Mouse (Mus musculus) embryonic facial prominence, embryonic 12.5 days (tissue): ENCODE measurements around the gene Camta1. TPM values are rescaled to one million over a fixed set of nuclear protein-coding genes. Genes with fewer than 3 reads are reported as not detected.

Experiments used
- ATAC-seq: fragments of 200-750 bp; cut with Nextera tagmentation; 2 replicates; pipeline ENCODE4 v1.8.0; 2017; ENCODE audit not compliant: insufficient number of reproducible peaks, insufficient read depth, low FRiP score, low TSS enrichment
- H3K27ac ChIP-seq: fragments of 300-500 bp; sonication (generic); 2 replicates; pipeline ENCODE4 v1.5.1; 2016; ENCODE audit warnings: mild to moderate bottlenecking
- H3K27me3 ChIP-seq: fragments of 300-500 bp; sonication (generic); 2 replicates; pipeline ENCODE4 v1.6.1; 2016; ENCODE audit warnings: mild to moderate bottlenecking, moderate library complexity
- H3K36me3 ChIP-seq: fragments of 300-500 bp; sonication (generic); 2 replicates; pipeline ENCODE4 v1.6.1; 2016; ENCODE audit warnings: mild to moderate bottlenecking
- H3K4me1 ChIP-seq: fragments of 300-500 bp; sonication (generic); 2 replicates; pipeline ENCODE4 v1.6.1; 2016
- H3K4me2 ChIP-seq: fragments of 300-500 bp; sonication (generic); replicated peaks from 2 replicates; pipeline ENCODE4 v1.6.1; 2016; ENCODE audit warnings: mild to moderate bottlenecking, moderate library complexity
- H3K4me3 ChIP-seq: fragments of 300-500 bp; sonication (generic); 2 replicates; pipeline ENCODE4 v1.5.1; 2016; ENCODE audit warnings: mild to moderate bottlenecking
- H3K9ac ChIP-seq: fragments of 300-500 bp; sonication (generic); 2 replicates; pipeline ENCODE4 v1.6.1; 2016; ENCODE audit warnings: mild to moderate bottlenecking, moderate library complexity
- H3K9me3 ChIP-seq: fragments of 300-500 bp; sonication (generic); 2 replicates; pipeline ENCODE4 v1.6.1; 2016; ENCODE audit warnings: mild to moderate bottlenecking, moderate library complexity
- WGBS: fragments of 180-500 bp; shearing (Covaris S2); methylation state at CpG from one replicate; pipeline ENCODE4 v1.1.7; 2016; 5-methylcytosine and 5-hydroxymethylcytosine counted together
- polyA plus RNA-seq: library from polyadenylated mRNA; unstranded; fragments of >200 nt; fragmentation: Nextera tagmentation; extraction: Ambion mirVana; gene quantifications from 2 replicates; pipeline ENCODE4 v1.2.1, GENCODE M21; 2016

Gene Camta1
- polyA plus RNA-seq, 1 experiment from 2014 or later: 115 TPM

DNA sequence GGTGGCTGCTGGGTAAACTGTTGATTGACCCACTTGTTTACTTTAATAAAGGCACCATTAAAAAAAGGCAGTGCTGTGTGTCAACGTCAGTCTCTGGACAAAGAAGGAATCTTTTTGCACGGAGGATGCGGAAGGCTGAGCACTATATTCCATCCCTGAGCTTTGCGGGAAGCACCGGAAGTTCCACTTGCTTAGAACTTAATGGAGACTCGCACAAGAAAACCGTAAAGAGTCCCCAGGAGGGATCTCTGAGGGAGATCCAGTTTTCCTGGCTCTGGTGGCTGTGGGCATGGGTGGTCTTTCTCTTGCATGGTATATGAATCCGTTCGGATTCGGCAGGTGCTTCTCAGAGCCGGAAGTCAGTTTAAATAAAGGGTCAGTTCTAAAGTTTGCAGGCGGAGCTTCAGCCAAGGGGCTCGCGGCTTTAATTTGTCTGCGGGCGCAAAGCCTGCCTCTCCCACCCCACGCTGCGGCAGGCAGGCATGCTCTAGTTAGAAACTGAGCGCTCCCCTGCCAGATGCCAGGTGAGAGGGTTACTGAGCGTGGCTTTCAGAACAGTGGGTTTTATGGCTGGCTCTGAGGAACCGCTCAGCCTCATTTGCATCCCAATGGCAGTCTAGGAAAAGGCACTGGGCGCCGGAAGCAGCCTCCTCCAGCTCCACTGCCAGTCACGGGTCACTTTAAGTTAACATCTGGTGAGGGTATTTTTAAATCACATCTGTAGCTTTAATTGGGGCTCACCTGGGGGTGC lies 474.8 kb downstream of the Camta1 start:
- Histone ChIP-seq H3K4me1 (peaks cover 17% of the 10 kb centered on the region), H3K4me3 (peak overlapping the region; percentile 36), H3K9me3 (no peaks in the 10 kb centered on the region), H3K36me3 (no peaks in the 10 kb centered on the region), H3K9ac (peak overlapping the region; percentile 21; the same call in 1 of the 2 replicates), H3K4me2 (peak overlapping the region; percentile 65), H3K27ac (peak overlapping the region; percentile 19; the same call in 1 of the 2 replicates), H3K27me3 (peaks cover 18% of the 10 kb centered on the region)
- under 1% methylated on average over 24 of the region's 24 CpGs for WGBS
- ATAC-seq: no peak

DNA sequence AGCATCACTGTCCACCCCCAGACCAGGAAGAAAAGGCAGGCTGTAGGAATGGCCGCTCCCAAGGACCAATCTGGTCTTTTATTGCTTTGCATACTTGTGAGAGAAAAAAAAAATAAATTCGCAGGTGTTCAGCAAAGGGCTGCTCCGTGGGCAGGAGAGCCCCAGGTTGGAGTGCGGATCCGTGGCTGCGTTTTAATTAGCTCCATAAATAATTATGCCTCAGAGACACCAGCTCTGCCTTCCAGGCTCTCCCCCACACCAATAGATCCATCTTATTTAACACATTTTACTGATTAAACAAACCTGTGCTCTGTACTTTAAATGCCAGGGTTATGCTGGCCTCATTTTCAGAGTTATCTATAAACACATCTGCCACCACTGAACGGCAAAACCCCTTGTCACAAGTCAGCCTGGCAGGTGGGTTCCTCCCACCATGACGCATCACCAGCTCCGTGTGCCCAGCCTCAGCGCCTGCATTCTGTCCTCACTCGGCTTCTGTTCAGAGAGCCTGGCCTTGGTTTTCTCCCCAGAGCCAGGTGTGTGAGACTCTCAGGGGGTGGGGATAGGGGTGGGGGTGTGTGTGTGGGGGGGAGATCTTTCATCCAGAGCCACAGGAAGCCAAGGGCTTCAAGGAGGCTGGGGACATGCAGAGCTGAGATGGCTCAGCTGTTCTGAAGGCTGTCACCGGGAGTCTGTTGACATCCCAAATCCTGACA lies 475.5 kb downstream of the Camta1 start:
- ATAC-seq: no peak
- Histone ChIP-seq H3K4me1 (peaks cover 17% of the 10 kb centered on the region), H3K9ac (no peak overlapping the region), H3K36me3 (no peaks in the 10 kb centered on the region), H3K4me2 (peak overlapping the region; percentile 65), H3K27ac (no peak overlapping the region), H3K27me3 (peaks cover 18% of the 10 kb centered on the region), H3K4me3 (peak overlapping the region; percentile 36; the same call in 1 of the 2 replicates), H3K9me3 (no peaks in the 10 kb centered on the region)
- WGBS: 14% methylated on average over 12 of the region's 12 CpGs

DNA sequence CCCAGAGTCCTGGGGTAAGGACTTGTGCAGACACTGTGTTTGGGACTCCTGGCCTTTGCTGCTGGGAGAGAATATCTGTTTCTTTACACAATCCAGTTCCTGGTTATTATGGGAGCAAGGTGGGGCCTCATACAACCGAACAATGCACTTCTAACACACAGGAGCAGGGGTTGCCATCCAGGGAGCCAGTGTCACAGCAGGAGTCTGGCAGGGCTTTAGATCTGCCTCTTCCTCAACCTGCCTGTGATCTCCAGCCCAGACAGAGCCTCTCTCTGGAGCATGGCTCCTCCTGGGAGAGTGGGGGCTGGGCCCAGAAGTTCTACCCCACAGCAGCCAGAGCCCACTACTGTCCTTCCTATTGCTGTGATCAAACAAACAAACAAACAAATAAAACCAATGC lies 483.9 kb downstream of the Camta1 start:
- no peaks in the 10 kb centered on the region for H3K9me3 ChIP-seq
- no peak overlapping the region for H3K27ac ChIP-seq
- H3K4me3 ChIP-seq: no peak overlapping the region
- H3K27me3 ChIP-seq: 0 out of 2 replicates have a peak, but pooled peaks cover 3% of the 10 kb centered on the region
- no peak for ATAC-seq
- WGBS: 56% methylated on average over 1 of the region's 1 CpGs
- no peaks in the 10 kb centered on the region for H3K4me1 ChIP-seq
- H3K9ac ChIP-seq: no peak overlapping the region
- no peak overlapping the region for H3K4me2 ChIP-seq
- no peaks in the 10 kb centered on the region for H3K36me3 ChIP-seq

DNA sequence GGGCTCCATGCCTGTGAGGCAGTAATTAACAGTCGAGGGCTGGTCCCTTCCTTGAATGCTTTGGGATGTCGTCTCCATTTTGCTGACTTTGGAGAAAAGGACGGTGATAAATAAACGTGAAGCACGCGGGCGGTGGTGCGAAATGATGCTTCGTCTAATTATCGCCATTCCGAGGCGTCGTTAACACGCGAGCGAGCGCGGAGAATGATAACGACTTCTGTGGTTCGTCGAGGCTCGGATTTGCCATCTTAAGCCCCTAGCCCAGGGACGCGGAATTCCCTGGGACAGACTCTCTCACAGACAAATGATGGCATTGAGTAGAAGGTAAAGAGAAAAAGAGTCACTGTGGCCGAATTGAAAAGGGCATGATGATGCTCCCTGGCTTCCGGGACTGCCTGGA lies 485.4 kb downstream of the Camta1 start:
- Histone ChIP-seq H3K27me3 (0 out of 2 replicates have a peak, but pooled peaks cover 3% of the 10 kb centered on the region), H3K4me2 (no peak overlapping the region), H3K9ac (no peak overlapping the region), H3K36me3 (no peaks in the 10 kb centered on the region), H3K27ac (no peak overlapping the region), H3K4me3 (no peak overlapping the region), H3K9me3 (no peaks in the 10 kb centered on the region), H3K4me1 (no peaks in the 10 kb centered on the region)
- no peak for ATAC-seq
- 78% methylated on average over 26 of the region's 26 CpGs for WGBS

DNA sequence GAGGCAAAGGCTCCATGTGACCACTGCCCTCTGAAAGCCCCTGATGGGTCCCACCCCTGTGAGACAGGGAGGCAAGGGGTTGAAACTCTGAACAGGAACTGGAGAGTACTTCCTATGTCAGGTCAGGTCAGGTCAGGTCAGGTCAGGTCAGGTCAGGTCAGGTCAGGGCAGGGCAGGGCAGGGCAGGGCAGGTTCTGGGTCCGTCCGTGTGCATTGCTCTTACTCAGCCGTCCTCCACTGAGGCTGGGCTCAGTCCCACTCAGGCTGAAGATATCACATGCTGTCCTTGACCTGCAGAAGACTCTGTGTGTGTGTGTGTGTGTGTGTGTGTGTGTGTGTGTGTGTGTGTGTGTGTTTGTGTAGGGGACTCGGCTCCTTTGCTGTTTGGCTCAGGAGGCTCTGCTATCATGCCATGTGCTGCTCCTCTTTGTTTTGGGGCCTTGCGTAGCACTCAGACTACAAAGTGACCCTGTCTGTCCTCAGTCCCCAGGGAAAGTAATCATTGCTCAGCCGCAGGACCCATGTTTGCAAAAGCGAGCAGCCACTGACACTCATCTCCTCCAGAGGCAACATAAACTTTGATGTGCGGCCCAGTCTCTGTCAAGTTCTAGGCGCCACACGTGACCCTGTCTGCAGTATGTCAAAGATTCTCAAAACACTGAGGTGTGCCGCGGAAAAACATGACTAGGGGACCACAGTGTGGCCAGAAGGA lies 488.7 kb downstream of the Camta1 start:
- Histone ChIP-seq H3K4me2 (no peak overlapping the region), H3K36me3 (no peaks in the 10 kb centered on the region), H3K27ac (no peak overlapping the region), H3K4me3 (no peak overlapping the region), H3K4me1 (no peaks in the 10 kb centered on the region), H3K27me3 (no peaks in the 10 kb centered on the region), H3K9me3 (no peaks in the 10 kb centered on the region), H3K9ac (no peak overlapping the region)
- WGBS: 49% methylated on average over 12 of the region's 12 CpGs
- ATAC-seq: no peak

DNA sequence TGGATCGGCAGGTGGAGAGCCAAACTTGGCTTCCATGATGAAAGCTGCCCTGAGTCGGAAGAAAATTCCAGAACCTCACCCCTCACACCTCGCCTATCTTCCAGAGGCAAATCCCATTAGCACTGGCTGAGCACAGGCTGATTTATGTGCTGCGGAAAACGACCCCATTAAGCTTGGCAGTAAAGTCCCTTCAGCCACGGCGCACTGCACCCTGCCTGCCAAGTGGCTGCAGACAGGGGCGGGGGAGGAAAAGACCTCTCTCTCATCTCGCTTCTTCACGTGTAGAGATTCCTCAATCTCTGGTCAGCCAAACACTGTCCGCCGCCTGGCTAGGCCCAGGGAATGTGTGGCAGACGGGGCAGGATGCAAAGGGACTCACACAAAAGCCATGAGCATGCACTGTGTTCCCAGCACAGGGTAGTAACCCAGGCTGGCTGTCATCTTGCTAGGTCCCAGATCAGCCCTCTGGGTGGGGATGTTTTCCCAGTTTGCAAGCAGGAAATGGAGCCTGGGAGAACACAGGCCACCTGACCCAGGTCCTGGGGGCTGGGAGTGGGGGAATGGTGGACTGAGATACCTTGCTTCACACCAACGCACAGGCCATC lies 494.6 kb downstream of the Camta1 start:
- Histone ChIP-seq H3K4me1 (no peaks in the 10 kb centered on the region), H3K4me3 (no peak overlapping the region), H3K9me3 (no peaks in the 10 kb centered on the region), H3K4me2 (no peak overlapping the region), H3K9ac (no peak overlapping the region), H3K27me3 (no peaks in the 10 kb centered on the region), H3K36me3 (no peaks in the 10 kb centered on the region), H3K27ac (no peak overlapping the region)
- 63% methylated on average over 14 of the region's 14 CpGs for WGBS
- ATAC-seq: no peak

DNA sequence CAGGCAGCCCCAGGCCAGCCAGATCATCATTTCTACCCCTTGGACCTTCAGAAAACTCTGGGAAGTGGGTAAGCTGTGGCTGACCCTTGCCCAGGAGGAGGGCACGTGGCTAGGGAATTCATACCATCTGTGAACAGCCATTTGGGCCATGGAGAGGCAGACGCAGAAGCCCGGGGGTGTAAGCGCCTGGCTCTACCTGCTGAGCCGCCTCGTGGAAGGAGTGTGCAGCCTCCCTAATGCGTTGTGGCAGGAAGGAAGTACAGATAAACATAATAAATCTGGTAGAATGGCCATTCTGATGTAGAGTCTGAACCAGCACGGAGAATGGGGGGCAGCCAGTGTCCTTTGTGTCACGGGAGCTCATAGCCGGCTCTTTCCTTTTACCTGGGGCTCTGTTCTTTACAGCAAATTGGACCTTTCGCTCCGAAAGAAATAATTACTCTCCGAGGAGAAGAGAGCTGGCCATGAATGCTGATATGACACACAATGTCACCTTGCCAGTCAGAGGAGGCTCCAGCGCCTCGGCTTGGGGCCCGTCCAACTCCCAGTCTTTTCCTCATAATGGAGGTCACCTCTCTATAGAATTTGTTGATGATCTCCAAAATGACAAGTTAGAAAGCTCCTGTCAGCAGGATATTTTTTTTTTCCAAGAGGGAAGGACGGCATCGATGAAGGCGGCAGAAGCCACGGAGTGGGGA lies 500.6 kb downstream of the Camta1 start:
- WGBS: 64% methylated on average over 20 of the region's 20 CpGs

DNA sequence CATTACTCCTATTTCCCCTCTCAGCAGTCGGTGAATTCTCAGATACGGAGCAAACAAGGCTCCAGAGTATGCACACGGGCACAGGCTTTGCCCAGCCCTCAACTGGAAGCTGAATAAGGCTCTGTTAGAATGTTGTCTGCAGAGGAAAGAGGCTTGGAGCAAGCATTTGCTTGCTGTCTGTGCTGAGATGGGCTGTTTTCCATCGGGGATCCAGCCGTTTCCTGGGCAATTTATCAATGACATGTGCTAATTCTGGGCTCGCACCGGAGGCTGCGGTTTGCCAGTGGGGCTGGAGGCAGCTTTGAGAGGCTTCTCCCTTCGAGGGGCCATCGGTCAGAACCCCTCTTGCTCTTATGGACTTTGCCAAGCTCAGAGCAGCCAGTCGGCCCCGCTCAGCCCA lies 506.2 kb downstream of the Camta1 start:
- no peak overlapping the region for H3K4me3 ChIP-seq
- no peak overlapping the region for H3K9ac ChIP-seq
- no peak overlapping the region for H3K4me2 ChIP-seq
- no peak for ATAC-seq
- 0 out of 2 replicates have a peak, but pooled peaks cover 2% of the 10 kb centered on the region for H3K27me3 ChIP-seq
- H3K27ac ChIP-seq: no peak overlapping the region
- WGBS: 38% methylated on average over 12 of the region's 12 CpGs
- peaks cover 12% of the 10 kb centered on the region; the same call in 1 of the 2 replicates for H3K4me1 ChIP-seq
- H3K9me3 ChIP-seq: no peaks in the 10 kb centered on the region
- no peaks in the 10 kb centered on the region for H3K36me3 ChIP-seq

More for the DNA sequence above, 500.6 kb downstream of the Camta1 start:
- Histone ChIP-seq H3K4me3 (no peak overlapping the region), H3K27ac (no peak overlapping the region), H3K4me2 (no peak overlapping the region), H3K36me3 (no peaks in the 10 kb centered on the region), H3K27me3 (0 out of 2 replicates have a peak, but pooled peaks cover 2% of the 10 kb centered on the region), H3K9ac (no peak overlapping the region), H3K9me3 (no peaks in the 10 kb centered on the region), H3K4me1 (no peaks in the 10 kb centered on the region)
- no peak for ATAC-seq

DNA sequence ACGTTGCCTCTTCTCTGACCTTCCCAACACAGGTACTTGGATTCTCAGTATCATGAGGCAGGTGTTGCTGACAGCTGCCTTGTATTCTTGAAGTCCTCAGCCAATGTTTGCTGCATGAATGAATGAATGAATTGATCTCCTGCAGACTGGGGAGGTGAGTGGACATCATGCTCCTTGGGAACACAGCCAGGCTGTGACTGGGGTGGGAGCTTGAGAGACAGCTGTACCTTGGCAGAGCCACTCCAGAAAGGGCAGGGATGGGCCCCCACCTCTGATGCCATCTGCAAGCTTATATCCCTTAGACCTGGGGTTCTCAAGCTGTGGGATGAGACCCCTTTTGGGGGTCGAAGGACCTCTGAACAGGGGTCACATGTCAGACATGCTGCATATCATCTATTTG lies 508.9 kb downstream of the Camta1 start:
- ATAC-seq: no peak

DNA sequence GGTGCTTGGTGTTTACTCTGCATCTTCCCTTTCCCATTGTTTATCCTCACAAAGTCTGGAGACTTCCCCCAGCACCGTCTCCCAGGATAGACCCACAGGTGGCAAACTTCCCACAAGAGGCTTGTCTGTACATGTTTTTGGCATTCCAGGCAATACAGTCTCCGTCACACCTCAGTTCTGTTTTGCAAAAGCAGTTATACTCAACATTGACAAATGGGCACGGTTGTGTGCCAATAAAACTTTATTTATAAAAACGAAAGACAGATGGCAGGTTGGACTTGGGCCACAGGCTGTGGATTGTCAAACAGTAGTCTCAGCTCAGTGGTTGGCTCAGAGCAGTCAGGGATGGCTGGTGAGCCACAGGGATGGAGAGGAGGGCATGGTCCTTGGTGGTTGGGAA lies 509.4 kb downstream of the Camta1 start:
- WGBS: 72% methylated on average over 4 of the region's 4 CpGs
- no peak overlapping the region for H3K27ac ChIP-seq
- no peaks in the 10 kb centered on the region for H3K27me3 ChIP-seq
- no peak overlapping the region for H3K9ac ChIP-seq
- H3K4me2 ChIP-seq: no peak overlapping the region
- ATAC-seq: no peak
- no peaks in the 10 kb centered on the region for H3K36me3 ChIP-seq
- no peaks in the 10 kb centered on the region for H3K9me3 ChIP-seq
- peaks cover 12% of the 10 kb centered on the region; the same call in 1 of the 2 replicates for H3K4me1 ChIP-seq
- no peak overlapping the region for H3K4me3 ChIP-seq

More for the DNA sequence above, 508.9 kb downstream of the Camta1 start:
- Histone ChIP-seq H3K4me3 (no peak overlapping the region), H3K4me2 (no peak overlapping the region), H3K36me3 (no peaks in the 10 kb centered on the region), H3K9ac (no peak overlapping the region), H3K27me3 (no peaks in the 10 kb centered on the region), H3K4me1 (peaks cover 12% of the 10 kb centered on the region; the same call in 1 of the 2 replicates), H3K27ac (no peak overlapping the region), H3K9me3 (no peaks in the 10 kb centered on the region)
- WGBS: 80% methylated on average over 2 of the region's 2 CpGs

DNA sequence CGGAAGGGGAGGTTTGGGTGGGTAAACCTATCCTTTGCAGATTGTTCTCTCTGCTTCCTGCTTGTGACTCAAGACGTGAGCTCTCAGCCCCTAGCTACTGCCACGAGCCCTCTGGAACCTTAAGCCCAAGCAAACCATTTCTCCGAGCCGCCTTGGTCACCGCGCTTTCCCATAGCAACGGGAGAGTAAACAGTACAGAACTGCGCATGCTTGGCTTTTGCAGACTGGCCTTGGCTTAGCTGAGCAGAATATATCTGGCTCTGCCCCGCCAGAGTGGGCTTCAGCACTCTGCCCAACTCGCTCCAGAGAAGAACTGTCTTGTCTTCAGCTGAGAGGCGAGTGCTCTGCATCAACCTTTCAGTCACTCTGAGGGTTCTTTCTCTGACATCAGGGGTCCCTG lies 509.9 kb downstream of the Camta1 start:
- ATAC-seq: no peak
- WGBS: 60% methylated on average over 12 of the region's 12 CpGs
- H3K9me3 ChIP-seq: no peaks in the 10 kb centered on the region

More for the DNA sequence above, 509.9 kb downstream of the Camta1 start:
- Histone ChIP-seq H3K27ac (no peak overlapping the region), H3K4me1 (peaks cover 12% of the 10 kb centered on the region; the same call in 1 of the 2 replicates), H3K4me2 (no peak overlapping the region), H3K4me3 (no peak overlapping the region), H3K27me3 (no peaks in the 10 kb centered on the region), H3K36me3 (no peaks in the 10 kb centered on the region), H3K9ac (no peak overlapping the region)
